Mouse (Mus musculus) megakaryocyte, adult 5-6 weeks (primary cell): Measurements from ENCODE around the gene Ngfr. TPM values are rescaled to one million over a fixed set of nuclear protein-coding genes. Genes with fewer than 3 reads are reported as not detected.

Experiments used
- ATAC-seq: 2 replicates; pipeline ENCODE4 v1.8.0; 2016; ENCODE audit warnings: mild to moderate bottlenecking, inconsistent platforms; ENCODE audit not compliant: poor library complexity, severe bottlenecking
- total RNA-seq, 2 experiments: library from RNA; stranded (forward) in 1 of 2; stranded (reverse) in 1 of 2; fragments of 153-499, 151-499 nt in 1 of 2; fragments of 221-1000, 200-1000 nt in 1 of 2; gene quantifications; 2 replicates each; pipeline versions ENCODE4 v1.2.3 to v1.2.4; 2015 to 2017

The Ngfr gene
- total RNA-seq, 2 experiments from 2014 or later = 0.40 to 0.47 TPM

- ATAC-seq = no peak
Measured at GRCm38 (mm10) chr11:95569908-95570307, 17.6 kb downstream of the Ngfr start.

GRCm38 (mm10) chr11:95567936-95568715 lies 19.4 kb downstream of the Ngfr start:
- no peak for ATAC-seq

- ATAC-seq = no peak
Measured at GRCm38 (mm10) chr11:95567366-95567765, 20.2 kb downstream of the Ngfr start.

GRCm38 (mm10) chr11:95565327-95565726 lies 22.2 kb downstream of the Ngfr start:
- no peak for ATAC-seq

GRCm38 (mm10) chr11:95563849-95564248 lies 23.7 kb downstream of the Ngfr start:
- ATAC-seq = no peak

GRCm38 (mm10) chr11:95560773-95561172 lies 26.8 kb downstream of the Ngfr start:
- no peak for ATAC-seq

- ATAC-seq = no peak
Measured at GRCm38 (mm10) chr11:95559761-95560160, 27.8 kb downstream of the Ngfr start.

- no peak for ATAC-seq
Measured at GRCm38 (mm10) chr11:95557719-95558118, 29.8 kb downstream of the Ngfr start.

GRCm38 (mm10) chr11:95557032-95557431 lies 30.5 kb downstream of the Ngfr start:
- no peak for ATAC-seq

GRCm38 (mm10) chr11:95555279-95555678 lies 32.3 kb downstream of the Ngfr start:
- no peak for ATAC-seq

GRCm38 (mm10) chr11:95550301-95551021 lies 37.1 kb downstream of the Ngfr start:
- no peak for ATAC-seq

- ATAC-seq = no peak
Measured at GRCm38 (mm10) chr11:95546021-95546782, 41.3 kb downstream of the Ngfr start.

- ATAC-seq = no peak
Measured at GRCm38 (mm10) chr11:95544546-95545327, 42.8 kb downstream of the Ngfr start.

- ATAC-seq = no peak
Measured at GRCm38 (mm10) chr11:95540637-95541385, 46.7 kb downstream of the Ngfr start.

- ATAC-seq = no peak
Measured at GRCm38 (mm10) chr11:95538378-95539104, 49.0 kb downstream of the Ngfr start.

GRCm38 (mm10) chr11:95533484-95534160 lies 53.9 kb downstream of the Ngfr start:
- ATAC-seq = peak; percentile 74

GRCm38 (mm10) chr11:95532353-95533072 lies 55.0 kb downstream of the Ngfr start:
- ATAC-seq = no peak

GRCm38 (mm10) chr11:95528231-95528630 lies 59.3 kb downstream of the Ngfr start:
- ATAC-seq = no peak
